Mouse (Mus musculus): ENCODE measurements around the gene Gfod1. TPM values are rescaled to one million over a fixed set of nuclear protein-coding genes. Genes with fewer than 3 reads are reported as not detected.

The Gfod1 gene
- polyA plus RNA-seq, 1 experiment from 2014 or later: 0.66 TPM

DNA sequence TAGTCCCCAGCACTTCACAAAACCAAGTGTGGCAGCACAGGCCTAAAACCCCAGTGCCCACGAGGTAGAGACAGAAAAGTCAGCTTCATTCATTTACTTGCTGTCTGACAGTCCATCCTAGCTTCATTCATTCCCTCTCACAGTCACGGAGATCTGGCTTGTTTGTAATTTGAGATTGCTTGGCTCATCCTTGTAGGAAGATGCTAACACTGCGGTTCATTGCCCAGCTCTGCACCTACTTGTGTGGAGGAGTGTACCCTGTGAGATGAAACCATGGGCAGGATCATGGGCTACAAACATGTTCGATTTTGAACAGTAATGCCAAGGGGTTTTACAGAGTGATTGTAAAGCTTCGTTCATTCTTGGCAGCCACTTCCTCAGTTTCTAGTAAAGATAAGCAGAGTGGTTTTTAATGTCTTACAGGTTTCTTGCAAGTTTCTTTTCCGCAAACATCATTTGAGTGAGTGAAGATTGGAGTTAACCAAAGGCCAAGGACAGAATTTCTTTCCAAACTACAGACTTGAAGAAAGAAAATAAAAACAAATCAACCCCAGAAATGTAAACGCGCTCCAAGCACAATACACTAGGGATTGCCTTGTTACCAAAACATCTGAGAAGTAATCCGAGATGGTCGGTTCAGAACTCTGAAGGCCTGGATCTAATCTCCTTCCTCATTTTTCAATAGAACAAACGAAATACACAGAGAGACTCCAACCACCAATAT is 27.9 kb upstream of the Gfod1 start:
- DNase-seq (ENCODE audit: low spot score) (no peak), ATAC-seq (ENCODE audit: insufficient read depth, low FRiP score, low TSS enrichment) (no peak)
- WGBS: 73% methylated on average over 11 of the region's 11 CpGs
- no peaks in the 10 kb centered on the region for H3K9me3 ChIP-seq (ENCODE audit: control insufficient read depth, low read length)
- H3K27ac ChIP-seq (ENCODE audit: low read depth, low read length): no peak overlapping the region
- H3K4me1 ChIP-seq (ENCODE audit: control insufficient read depth, insufficient read depth, low read length): no peaks in the 10 kb centered on the region
- no peak overlapping the region for H3K4me3 ChIP-seq (ENCODE audit: low read depth, low read length)
- H3K36me3 ChIP-seq (ENCODE audit: control insufficient read depth, insufficient read depth, low read length): no peaks in the 10 kb centered on the region
- no peak overlapping the region for H3K9ac ChIP-seq (ENCODE audit: low read length)
- no peaks in the 10 kb centered on the region for H3K27me3 ChIP-seq (ENCODE audit: control insufficient read depth, insufficient read depth, low read length)
- no peak overlapping the region for H3K4me2 ChIP-seq (ENCODE audit: low read depth)

DNA sequence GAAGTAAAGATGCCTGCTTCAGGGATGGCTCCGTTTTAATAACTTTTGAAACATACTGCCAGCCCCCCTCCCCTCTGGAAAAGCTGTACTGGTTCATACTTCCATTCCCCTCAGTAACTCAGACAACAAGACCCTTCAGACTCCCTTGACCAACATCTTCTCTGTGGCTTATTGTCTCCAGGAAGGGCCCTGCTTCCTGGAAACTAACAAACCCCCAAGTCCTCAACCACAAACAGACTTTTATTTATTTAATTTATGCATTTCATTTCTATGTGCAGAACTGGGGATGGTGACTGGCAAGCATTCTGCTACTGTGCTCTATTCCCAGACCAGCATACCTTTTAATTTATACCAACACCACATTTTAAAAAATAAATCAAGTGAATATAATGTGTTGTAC is 21.5 kb upstream of the Gfod1 start:
- Histone ChIP-seq H3K4me3 (ENCODE audit: low read depth, low read length) (no peak overlapping the region), H3K27ac (ENCODE audit: low read depth, low read length) (no peak overlapping the region), H3K4me1 (ENCODE audit: control insufficient read depth, insufficient read depth, low read length) (no peaks in the 10 kb centered on the region), H3K9ac (ENCODE audit: low read length) (no peak overlapping the region), H3K9me3 (ENCODE audit: control insufficient read depth, low read length) (no peaks in the 10 kb centered on the region), H3K36me3 (ENCODE audit: control insufficient read depth, insufficient read depth, low read length) (no peaks in the 10 kb centered on the region), H3K4me2 (ENCODE audit: low read depth) (no peak overlapping the region), H3K27me3 (ENCODE audit: control insufficient read depth, insufficient read depth, low read length) (no peaks in the 10 kb centered on the region)
- WGBS: 73% methylated on average over 1 of the region's 1 CpGs
- ATAC-seq (ENCODE audit: insufficient read depth, low FRiP score, low TSS enrichment) (no peak), DNase-seq (ENCODE audit: low spot score) (no peak)

DNA sequence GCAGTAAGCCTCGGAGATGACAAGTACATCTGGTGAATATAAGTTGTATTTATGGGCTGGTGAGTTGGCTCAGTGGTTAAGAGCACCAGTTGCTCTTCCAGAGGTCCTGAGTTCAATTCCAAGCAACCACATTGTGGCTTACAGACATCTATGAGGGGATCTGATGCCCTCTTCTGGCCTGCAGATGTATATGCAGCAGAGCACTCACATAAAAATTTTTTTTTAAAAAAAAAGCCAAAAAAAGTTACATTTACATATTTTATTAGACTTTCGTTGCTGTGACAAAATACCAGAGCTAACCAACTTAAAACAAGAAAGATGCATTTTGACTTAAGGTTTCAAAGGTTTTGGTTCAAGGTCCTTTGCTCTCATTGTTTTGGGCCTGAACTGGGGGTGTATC is 17.5 kb upstream of the Gfod1 start:
- ATAC-seq (ENCODE audit: insufficient read depth, low FRiP score, low TSS enrichment): no peak
- WGBS: 68% methylated on average over 2 of the region's 2 CpGs
- H3K36me3 ChIP-seq (ENCODE audit: control insufficient read depth, insufficient read depth, low read length): no peaks in the 10 kb centered on the region

DNA sequence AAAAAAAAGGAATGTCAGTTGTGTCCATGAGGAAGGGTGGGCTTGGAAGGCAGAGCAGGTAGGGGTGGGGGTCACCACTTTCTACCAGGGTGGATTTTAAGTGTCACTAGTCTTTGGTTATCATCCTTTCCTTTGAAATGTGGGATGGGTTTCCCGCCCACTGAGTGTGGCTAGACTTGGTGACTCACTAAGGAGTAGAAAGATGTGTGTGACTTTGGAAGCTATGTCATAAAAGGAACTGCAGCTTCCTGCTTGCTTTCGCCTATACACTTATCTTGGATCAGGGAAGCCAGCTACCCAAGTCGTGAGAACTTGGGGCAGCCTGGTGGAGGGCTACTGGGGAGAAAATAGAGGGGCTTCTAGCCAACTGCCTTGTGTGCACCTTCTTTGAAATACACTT is 15.4 kb upstream of the Gfod1 start:
- Histone ChIP-seq H3K27me3 (ENCODE audit: control insufficient read depth, insufficient read depth, low read length) (no peaks in the 10 kb centered on the region), H3K9me3 (ENCODE audit: control insufficient read depth, low read length) (no peaks in the 10 kb centered on the region), H3K9ac (ENCODE audit: low read length) (no peak overlapping the region), H3K27ac (ENCODE audit: low read depth, low read length) (no peak overlapping the region), H3K4me3 (ENCODE audit: low read depth, low read length) (no peak overlapping the region), H3K4me2 (ENCODE audit: low read depth) (no peak overlapping the region), H3K4me1 (ENCODE audit: control insufficient read depth, insufficient read depth, low read length) (no peaks in the 10 kb centered on the region), H3K36me3 (ENCODE audit: control insufficient read depth, insufficient read depth, low read length) (no peaks in the 10 kb centered on the region)
- ATAC-seq (ENCODE audit: insufficient read depth, low FRiP score, low TSS enrichment) (no peak), DNase-seq (ENCODE audit: low spot score) (no peak)
- 80% methylated on average over 3 of the region's 3 CpGs for WGBS

More for the DNA sequence above, 17.5 kb upstream of the Gfod1 start:
- Histone ChIP-seq H3K9ac (ENCODE audit: low read length) (no peak overlapping the region), H3K4me2 (ENCODE audit: low read depth) (no peak overlapping the region), H3K4me3 (ENCODE audit: low read depth, low read length) (no peak overlapping the region), H3K27ac (ENCODE audit: low read depth, low read length) (no peak overlapping the region), H3K9me3 (ENCODE audit: control insufficient read depth, low read length) (no peaks in the 10 kb centered on the region), H3K27me3 (ENCODE audit: control insufficient read depth, insufficient read depth, low read length) (no peaks in the 10 kb centered on the region), H3K4me1 (ENCODE audit: control insufficient read depth, insufficient read depth, low read length) (no peaks in the 10 kb centered on the region)
- no peak for DNase-seq (ENCODE audit: low spot score)

DNA sequence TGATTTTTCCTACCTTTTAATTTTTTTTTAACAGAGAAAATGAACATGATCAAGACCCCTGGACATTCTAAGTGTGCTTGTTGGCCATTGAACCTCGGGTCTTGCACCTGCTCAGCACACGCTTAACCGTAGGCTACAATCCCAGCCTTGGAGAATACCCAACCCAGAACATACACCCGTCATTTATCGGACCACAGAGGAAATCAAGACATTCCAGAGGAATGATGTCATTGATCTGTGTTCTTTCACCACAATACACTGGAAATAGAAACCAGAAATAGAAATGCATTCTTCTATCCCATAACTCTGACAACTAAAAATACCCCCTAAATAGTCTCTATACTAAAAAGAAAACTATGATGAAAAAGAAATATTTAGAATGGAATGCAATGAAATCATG is 13.4 kb upstream of the Gfod1 start:
- 83% methylated on average over 5 of the region's 5 CpGs for WGBS
- H3K27me3 ChIP-seq (ENCODE audit: control insufficient read depth, insufficient read depth, low read length): no peaks in the 10 kb centered on the region
- no peak overlapping the region for H3K9ac ChIP-seq (ENCODE audit: low read length)
- ATAC-seq (ENCODE audit: insufficient read depth, low FRiP score, low TSS enrichment) (no peak), DNase-seq (ENCODE audit: low spot score) (no peak)
- H3K36me3 ChIP-seq (ENCODE audit: control insufficient read depth, insufficient read depth, low read length): no peaks in the 10 kb centered on the region
- H3K4me2 ChIP-seq (ENCODE audit: low read depth): no peak overlapping the region
- no peak overlapping the region for H3K27ac ChIP-seq (ENCODE audit: low read depth, low read length)
- no peaks in the 10 kb centered on the region for H3K4me1 ChIP-seq (ENCODE audit: control insufficient read depth, insufficient read depth, low read length)
- no peaks in the 10 kb centered on the region for H3K9me3 ChIP-seq (ENCODE audit: control insufficient read depth, low read length)
- no peak overlapping the region for H3K4me3 ChIP-seq (ENCODE audit: low read depth, low read length)

DNA sequence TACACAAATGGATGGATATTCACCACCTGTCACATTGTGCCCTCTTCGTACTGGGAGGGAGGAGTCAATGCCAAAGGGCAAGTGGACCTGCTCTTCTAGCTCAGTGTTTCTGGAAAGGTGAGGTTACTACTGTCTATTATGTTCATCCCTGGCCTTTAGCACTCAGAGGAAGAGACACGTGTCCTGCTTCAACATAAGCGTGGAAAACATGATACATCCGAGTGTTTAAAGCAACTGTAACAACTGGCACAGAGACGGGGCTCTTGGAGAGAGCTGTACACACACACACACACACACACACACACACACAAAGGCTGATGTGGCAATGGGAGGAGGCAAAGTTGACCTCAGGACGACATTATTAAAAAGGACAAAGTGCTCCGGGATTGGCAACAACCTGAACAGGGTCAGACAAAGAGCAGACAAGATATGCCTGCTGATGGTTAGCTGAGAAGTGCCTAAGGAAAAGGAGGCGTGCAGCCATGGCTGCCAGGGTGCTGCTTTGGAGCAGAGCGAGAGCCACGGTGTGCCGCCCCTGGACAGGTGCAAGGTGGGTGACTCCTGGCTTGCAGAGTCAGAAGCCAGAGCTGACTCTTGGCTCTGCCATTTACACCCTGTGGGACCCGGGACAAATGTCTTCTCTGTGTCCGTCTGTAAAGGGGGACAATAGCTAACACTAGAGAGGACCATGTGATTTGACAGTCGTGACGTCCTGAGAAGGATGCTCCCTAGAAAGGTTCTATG is 1.4 kb upstream of the Gfod1 start:
- no peak overlapping the region; the same call in 1 of the 2 replicates for H3K4me2 ChIP-seq (ENCODE audit: low read depth)
- no peak overlapping the region for H3K4me3 ChIP-seq (ENCODE audit: low read depth, low read length)
- H3K27ac ChIP-seq (ENCODE audit: low read depth, low read length): no peak overlapping the region
- ATAC-seq (ENCODE audit: insufficient read depth, low FRiP score, low TSS enrichment) (no peak), DNase-seq (ENCODE audit: low spot score) (no peak)
- H3K27me3 ChIP-seq (ENCODE audit: control insufficient read depth, insufficient read depth, low read length): peaks cover 20% of the 10 kb centered on the region
- 0 out of 2 replicates have a peak, but pooled peaks cover under 1% of the 10 kb centered on the region for H3K9me3 ChIP-seq (ENCODE audit: control insufficient read depth, low read length)
- H3K9ac ChIP-seq (ENCODE audit: low read length): no peak overlapping the region
- peaks cover 10% of the 10 kb centered on the region for H3K4me1 ChIP-seq (ENCODE audit: control insufficient read depth, insufficient read depth, low read length)
- no peaks in the 10 kb centered on the region for H3K36me3 ChIP-seq (ENCODE audit: control insufficient read depth, insufficient read depth, low read length)
- WGBS: 79% methylated on average over 15 of the region's 15 CpGs

DNA sequence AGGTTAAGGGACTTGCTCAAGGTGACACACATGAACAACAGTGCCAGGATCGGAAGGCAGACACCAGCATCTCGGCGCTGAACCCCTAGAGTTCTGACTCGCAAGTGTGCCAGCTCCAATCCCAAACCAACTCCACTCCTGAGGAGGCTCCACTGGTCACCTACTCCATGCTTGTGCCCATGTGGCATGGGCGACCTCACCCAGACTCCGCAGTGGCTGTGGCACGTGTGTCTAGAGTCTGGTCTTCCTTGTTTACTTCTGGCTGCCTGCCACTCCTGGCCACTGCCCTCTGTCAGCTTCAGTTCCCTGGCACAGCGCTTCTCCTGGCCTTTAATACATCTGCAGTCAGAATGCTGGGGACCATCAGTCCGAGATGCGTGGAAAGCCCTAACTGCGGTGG is 728 bp upstream of the Gfod1 start:
- DNase-seq (ENCODE audit: low spot score): peak; percentile 17
- 25% methylated on average over 11 of the region's 11 CpGs for WGBS
- Histone ChIP-seq H3K4me3 (ENCODE audit: low read depth, low read length) (peak overlapping the region; percentile 66), H3K27me3 (ENCODE audit: control insufficient read depth, insufficient read depth, low read length) (peaks cover 20% of the 10 kb centered on the region), H3K4me1 (ENCODE audit: control insufficient read depth, insufficient read depth, low read length) (peaks cover 10% of the 10 kb centered on the region), H3K36me3 (ENCODE audit: control insufficient read depth, insufficient read depth, low read length) (no peaks in the 10 kb centered on the region), H3K4me2 (ENCODE audit: low read depth) (peak overlapping the region; percentile 99), H3K9ac (ENCODE audit: low read length) (peak overlapping the region; percentile 70), H3K9me3 (ENCODE audit: control insufficient read depth, low read length) (no peaks in the 10 kb centered on the region), H3K27ac (ENCODE audit: low read depth, low read length) (0 out of 2 replicates have a peak overlapping the region, but pooled peaks have one; percentile 3)
- peak; percentile 24; the same call in 1 of the 2 replicates for ATAC-seq (ENCODE audit: insufficient read depth, low FRiP score, low TSS enrichment)

DNA sequence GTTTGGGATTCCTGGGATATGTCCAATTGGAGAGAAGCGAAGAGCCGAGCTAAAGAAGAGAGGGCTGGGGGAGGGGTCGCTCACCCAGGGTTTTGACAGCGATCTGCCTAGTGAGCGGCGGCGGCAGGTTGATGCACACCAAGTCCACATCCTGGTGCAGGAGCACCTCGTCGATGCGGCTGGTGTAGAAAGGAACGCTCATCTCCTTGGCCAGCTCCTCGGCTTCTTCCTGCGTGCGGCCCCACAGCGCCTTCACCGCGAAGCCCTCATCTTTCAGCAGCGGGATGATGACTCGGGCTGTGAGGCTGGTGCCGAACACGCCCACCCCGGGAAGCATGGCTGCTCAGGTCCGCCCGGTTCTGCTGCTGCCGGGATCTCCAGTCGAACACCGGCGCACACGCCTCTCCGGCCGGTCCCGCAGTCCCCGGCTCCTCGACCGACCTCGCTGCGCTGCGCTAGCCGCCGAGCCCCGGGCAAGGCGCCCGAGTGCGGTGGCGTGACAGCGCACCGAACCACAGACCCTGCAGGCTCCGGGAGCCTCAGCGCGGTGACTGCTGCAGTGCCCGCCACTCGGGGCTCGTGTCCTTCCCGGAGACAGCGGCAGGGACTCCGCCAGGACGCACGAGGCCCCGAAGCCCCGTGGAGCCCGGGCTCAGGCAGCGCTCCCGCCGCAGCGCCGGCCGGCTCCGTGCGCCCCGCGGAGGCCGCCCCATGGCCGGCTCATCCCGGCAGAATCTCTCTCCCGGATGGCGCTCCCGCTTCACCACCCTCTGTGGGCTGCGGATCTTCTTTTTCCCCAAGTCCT is 609 bp downstream of the Gfod1 start:
- H3K27me3 ChIP-seq (ENCODE audit: control insufficient read depth, insufficient read depth, low read length): peaks cover 20% of the 10 kb centered on the region
- peak; percentile 52 for DNase-seq (ENCODE audit: low spot score)
- peak overlapping the region; percentile 70 for H3K9ac ChIP-seq (ENCODE audit: low read length)

More for the DNA sequence above, 609 bp downstream of the Gfod1 start:
- ATAC-seq (ENCODE audit: insufficient read depth, low FRiP score, low TSS enrichment): peak; percentile 43
- under 1% methylated on average over 70 of the region's 78 CpGs for WGBS
- Histone ChIP-seq H3K4me2 (ENCODE audit: low read depth) (peak overlapping the region; percentile 99), H3K4me3 (ENCODE audit: low read depth, low read length) (peak overlapping the region; percentile 66), H3K9me3 (ENCODE audit: control insufficient read depth, low read length) (no peaks in the 10 kb centered on the region), H3K4me1 (ENCODE audit: control insufficient read depth, insufficient read depth, low read length) (peaks cover 10% of the 10 kb centered on the region), H3K27ac (ENCODE audit: low read depth, low read length) (peak overlapping the region; percentile 81), H3K36me3 (ENCODE audit: control insufficient read depth, insufficient read depth, low read length) (no peaks in the 10 kb centered on the region)

Data from neural tube, embryonic 11.5 days (tissue).